In genomic region chr12:99561333-99561766, GRCm38 (mm10) we compare ENCODE assay signal across 7 mouse cellular contexts. TPM values are rescaled to one million over a fixed set of nuclear protein-coding genes. Genes with fewer than 3 reads are reported as not detected.
DNase-seq lines count a peak whose midpoint lies in the region; ATAC-seq lines count a peak whose summit lies in the region.

No protein-coding gene starts in this region.

- H3K4me3 ChIP-seq in forebrain, embryonic 12.5 days (replicated peaks), result peak overlapping the region; percentile 84
- H3K4me3 ChIP-seq in limb, embryonic 11.5 days (ENCODE audit: low read depth, low read length), result peak overlapping the region; percentile 64; the same call in 1 of the 2 replicates
- H3K4me3 ChIP-seq in neural tube, embryonic 12.5 days, result peak overlapping the region; percentile 79; the same call in 1 of the 2 replicates

- no peak for ATAC-seq in forebrain, embryonic 12.5 days (ENCODE audit: low FRiP score)
- ATAC-seq in limb, embryonic 11.5 days (ENCODE audit: insufficient number of reproducible peaks, low FRiP score, low TSS enrichment, low read depth), result peak; percentile 44; the same call in 1 of the 2 replicates
- ATAC-seq in neural tube, embryonic 12.5 days (ENCODE audit: low FRiP score, low read depth), result no peak

- H3K27ac ChIP-seq in forebrain, embryonic 12.5 days, result peak overlapping the region; percentile 20; the same call in 1 of the 2 replicates
- H3K27ac ChIP-seq in limb, embryonic 11.5 days (replicated peaks; ENCODE audit: low read depth, low read length), result peak overlapping the region; percentile 72
- no peak overlapping the region for H3K27ac ChIP-seq in neural tube, embryonic 12.5 days

- no peaks in the 10 kb centered on the region for H3K27me3 ChIP-seq in forebrain, embryonic 12.5 days
- no peaks in the 10 kb centered on the region for H3K27me3 ChIP-seq in limb, embryonic 11.5 days (ENCODE audit: control insufficient read depth, insufficient read depth, low read length)
- no peaks in the 10 kb centered on the region for H3K27me3 ChIP-seq in neural tube, embryonic 12.5 days (replicated peaks)

- peaks cover 27% of the 10 kb centered on the region for H3K4me1 ChIP-seq in forebrain, embryonic 12.5 days
- H3K4me1 ChIP-seq in limb, embryonic 11.5 days (ENCODE audit: control insufficient read depth, insufficient read depth, low read length), result peaks cover 14% of the 10 kb centered on the region
- peaks cover 15% of the 10 kb centered on the region for H3K4me1 ChIP-seq in neural tube, embryonic 12.5 days

- H3K9me3 ChIP-seq in forebrain, embryonic 12.5 days, result no peaks in the 10 kb centered on the region
- H3K9me3 ChIP-seq in limb, embryonic 11.5 days (ENCODE audit: control insufficient read depth, low read length), result no peaks in the 10 kb centered on the region
- H3K9me3 ChIP-seq in neural tube, embryonic 12.5 days, result no peaks in the 10 kb centered on the region

- peak overlapping the region; percentile 84 for H3K9ac ChIP-seq in forebrain, embryonic 12.5 days
- no peak overlapping the region for H3K9ac ChIP-seq in limb, embryonic 11.5 days (ENCODE audit: low read length)
- peak overlapping the region; percentile 66; the same call in 1 of the 2 replicates for H3K9ac ChIP-seq in neural tube, embryonic 12.5 days

- peak; percentile 44 for DNase-seq in A20 (ENCODE audit: low read depth, low spot score)
- peak; percentile 65 for DNase-seq in CD4-positive, CD25-positive, alpha-beta regulatory T cell, adult 2 months (ENCODE audit: low read depth, low spot score)
- DNase-seq in limb, embryonic 11.5 days (ENCODE audit: low spot score), result peak; percentile 67
- no peak for DNase-seq in layer of hippocampus, adult 8-10 months (ENCODE audit: low spot score in 2 of 2)
- DNase-seq in testis, postnatal 14 days (ENCODE audit: low spot score), result no peak

- H3K4me2 ChIP-seq in forebrain, embryonic 12.5 days, result peak overlapping the region; percentile 68
- H3K4me2 ChIP-seq in limb, embryonic 11.5 days (ENCODE audit: low read depth, severe bottlenecking), result peak overlapping the region; percentile 63
- peak overlapping the region; percentile 73 for H3K4me2 ChIP-seq in neural tube, embryonic 12.5 days (replicated peaks)

- WGBS in forebrain, embryonic 12.5 days, result 27% methylated on average over 3 of the region's 3 CpGs
- whole genome bisulfite sequencing in limb, embryonic 11.5 days, result 25% methylated on average over 3 of the region's 3 CpGs
- 19% methylated on average over 3 of the region's 3 CpGs for WGBS in neural tube, embryonic 12.5 days

- H3K36me3 ChIP-seq in forebrain, embryonic 12.5 days (replicated peaks), result no peaks in the 10 kb centered on the region
- H3K36me3 ChIP-seq in limb, embryonic 11.5 days (ENCODE audit: control insufficient read depth, insufficient read depth, low read length), result no peaks in the 10 kb centered on the region
- H3K36me3 ChIP-seq in neural tube, embryonic 12.5 days, result no peaks in the 10 kb centered on the region

RNA-seq across cellular contexts. Expression of gene Foxn3, which starts 2.0 kb away (rescaled TPM):
- polyA plus RNA-seq in forebrain, embryonic 12.5 days (2016; fragmentation: Nextera tagmentation; extraction: Ambion mirVana), result 80.7 and 84.6 TPM in 2 replicates
- polyA plus RNA-seq in limb, embryonic 11.5 days (2014; fragmentation: Nextera tagmentation; extraction: Ambion mirVana), result 95.2 and 95.6 TPM in 2 replicates
- polyA plus RNA-seq in neural tube, embryonic 12.5 days (2016; fragmentation: Nextera tagmentation; extraction: Ambion mirVana), result 88.9 and 93.3 TPM in 2 replicates
- total RNA-seq in layer of hippocampus, adult 8-10 months (2022), result 10 to 100 TPM; 49.1 to 69.4 (median 57.0) TPM

Comparison
In these comparisons a context has a peak if more than half of its experiments do, and no peak if none do; other contexts are left out.
1. DNase-seq: peak in A20 (single experiment), CD4-positive, CD25-positive, alpha-beta regulatory T cell, adult 2 months (single experiment) and limb, embryonic 11.5 days (single experiment); none in layer of hippocampus, adult 8-10 months (0 of 2) and testis, postnatal 14 days (single experiment).
2. Peak in every context shown above with its lines, with median percentiles within 50 percentile points of each other: H3K4me2 ChIP-seq and H3K4me3 ChIP-seq.